Mouse (Mus musculus) embryonic fibroblast, embryonic 13.5 days (primary cell): ENCODE data around the gene Msmp.

Experiments
- CTCF ChIP-seq: IDR thresholded peaks from 2 replicates; pipeline ENCODE4 v1.5.1; 2011; ENCODE audit warnings: mild to moderate bottlenecking, control low read depth, low read length, moderate library complexity, borderline replicate concordance; ENCODE audit not compliant: insufficient read depth
- POLR2A ChIP-seq: IDR thresholded peaks from 2 replicates; pipeline ENCODE4 v1.6.1; 2011; ENCODE audit warnings: low read depth, mild to moderate bottlenecking, control low read depth, low read length, moderate library complexity

GRCm38 (mm10) chr4:43562769-43563600 is 21.3 kb downstream of the Msmp start:
- TF ChIP-seq CTCF (no peak), POLR2A (no peak)
